Mouse (Mus musculus) MN1 (cell line): ENCODE results near the gene Bcl11b.

Experiments used
- DNase-seq: peaks from one replicate; pipeline ENCODE4 v3.0.0-alpha.2; 2016; ENCODE audit warnings: low spot score

The Bcl11b gene

DNA sequence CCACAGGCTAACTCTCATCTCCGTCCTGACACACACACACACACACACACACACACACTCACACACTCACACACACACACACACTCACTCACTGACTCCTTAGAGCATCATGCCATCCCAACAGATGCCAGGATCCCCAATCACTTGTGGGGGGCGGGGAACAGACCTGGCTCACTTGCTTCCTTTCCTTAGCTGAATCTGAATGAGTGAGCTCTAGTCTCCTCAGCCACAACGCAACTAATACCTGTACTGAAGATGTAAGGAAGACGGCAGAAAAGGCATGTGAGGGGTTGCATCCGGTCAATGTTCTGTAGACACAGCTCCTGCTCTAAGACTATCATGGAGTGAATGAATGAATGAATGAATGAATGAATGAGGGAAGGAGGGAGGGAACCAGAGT lies 71.9 kb downstream of the Bcl11b start:
- DNase-seq, result no peak

GRCm38 (mm10) chr12:107930611-107931350 lies 72.6 kb downstream of the Bcl11b start:
- no peak for DNase-seq

GRCm38 (mm10) chr12:107928905-107929304 lies 74.5 kb downstream of the Bcl11b start:
- no peak for DNase-seq

- DNase-seq, result no peak
Measured at GRCm38 (mm10) chr12:107928464-107928901, 74.9 kb downstream of the Bcl11b start.

DNA sequence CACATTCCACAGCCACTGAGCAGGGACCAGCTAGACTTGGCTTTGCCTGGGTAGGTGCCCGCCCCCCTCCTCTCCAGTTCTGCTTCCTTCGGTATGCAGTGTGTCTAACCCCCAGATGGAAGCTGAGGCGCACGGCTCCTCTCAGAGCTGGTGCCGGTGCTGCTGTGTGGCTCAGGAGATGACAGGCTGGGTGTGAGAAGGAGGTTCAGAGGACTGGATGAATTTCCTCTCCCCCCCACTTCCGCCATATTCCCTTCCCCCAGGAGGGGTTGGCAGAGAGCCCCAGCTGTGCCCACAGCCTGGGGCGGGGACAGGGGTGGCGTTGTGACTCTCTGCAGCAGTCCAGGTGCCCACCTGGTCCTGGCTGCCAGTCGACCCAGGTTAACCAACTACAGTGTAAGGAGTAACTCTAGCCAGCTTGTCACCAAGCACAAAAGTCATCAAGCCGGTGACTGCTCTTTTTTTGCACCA lies 75.4 kb downstream of the Bcl11b start:
- no peak for DNase-seq

DNA sequence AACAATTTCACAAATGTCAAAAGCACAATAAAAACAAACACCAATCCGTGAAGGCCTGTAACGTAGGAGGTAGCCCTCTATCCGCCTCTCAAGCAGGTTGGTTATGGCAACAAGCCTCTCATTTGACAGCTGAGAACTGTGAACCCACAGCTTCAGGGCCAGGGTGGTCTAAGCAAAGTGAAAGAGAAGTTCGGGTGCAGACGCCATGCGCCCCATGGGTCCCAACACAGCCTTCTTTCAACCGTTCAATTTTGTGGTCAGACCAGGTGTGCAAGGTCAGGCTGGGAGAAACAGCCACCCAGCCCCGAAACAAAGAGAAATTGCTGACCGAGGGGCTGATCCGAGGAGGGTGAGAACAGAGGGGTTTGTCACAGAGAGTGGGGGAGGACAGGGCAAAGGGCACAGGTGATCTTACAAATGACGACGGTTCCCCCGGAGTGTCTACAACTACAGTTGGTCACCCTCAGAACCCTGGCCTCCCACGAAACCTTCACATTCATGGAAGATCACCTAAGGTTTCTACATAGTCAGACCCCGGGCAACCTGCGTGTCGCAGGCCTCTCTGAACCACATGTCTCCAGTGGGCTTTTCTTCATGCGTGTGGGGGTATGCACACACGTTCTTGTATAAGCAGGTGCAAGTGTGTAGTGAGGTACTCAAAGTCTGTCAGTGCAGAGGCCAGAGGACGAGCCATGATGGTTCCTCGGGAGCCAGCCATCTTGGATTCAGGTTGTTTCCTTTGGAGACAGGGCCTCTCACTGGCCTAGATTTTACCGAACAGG lies 77.1 kb downstream of the Bcl11b start:
- DNase-seq, result no peak

DNA sequence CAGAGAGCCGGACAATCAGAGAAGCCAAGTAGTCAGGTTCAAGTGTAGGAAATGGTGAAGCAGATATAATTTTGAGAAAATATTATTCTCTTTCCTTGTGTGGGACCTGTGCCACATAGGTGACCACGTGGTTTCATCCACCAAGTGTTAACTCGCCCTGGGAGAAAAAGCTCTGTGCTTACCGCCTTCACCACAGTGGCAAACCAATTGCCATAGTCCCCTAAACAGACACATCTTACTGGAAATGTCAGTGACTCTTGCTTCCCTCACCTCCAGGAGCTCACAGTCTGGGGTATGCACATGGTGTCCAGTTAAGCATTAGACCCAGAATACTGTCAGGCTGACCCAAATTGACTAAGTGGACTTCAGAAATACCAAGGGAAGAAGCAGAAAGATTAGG lies 78.7 kb downstream of the Bcl11b start:
- DNase-seq, result no peak

GRCm38 (mm10) chr12:107923963-107924362 lies 79.4 kb downstream of the Bcl11b start:
- no peak for DNase-seq

GRCm38 (mm10) chr12:107922180-107922579 lies 81.2 kb downstream of the Bcl11b start:
- no peak for DNase-seq

- no peak for DNase-seq
Measured at GRCm38 (mm10) chr12:107921566-107921965, 81.8 kb downstream of the Bcl11b start.

DNA sequence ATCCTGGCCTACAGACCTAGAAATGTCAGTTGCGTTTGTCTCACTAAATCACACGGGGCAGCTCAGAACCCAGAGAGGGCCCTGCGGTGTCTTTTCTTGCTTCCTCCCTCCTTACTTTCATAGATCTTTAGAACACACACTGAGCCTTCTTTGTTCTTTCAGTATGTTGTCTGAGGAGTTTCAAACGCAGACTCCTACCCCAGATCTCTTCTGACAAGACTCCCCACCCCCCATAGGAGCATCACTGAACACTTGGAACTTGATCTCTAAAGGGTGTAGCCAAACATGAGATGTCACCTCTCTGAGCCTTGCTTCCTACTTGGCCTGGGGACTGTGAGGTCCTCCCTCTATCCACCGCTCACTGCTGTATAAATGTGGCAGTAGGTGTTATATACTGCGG lies 82.2 kb downstream of the Bcl11b start:
- DNase-seq, result no peak

GRCm38 (mm10) chr12:107920716-107921115 lies 82.7 kb downstream of the Bcl11b start:
- DNase-seq, result no peak

DNA sequence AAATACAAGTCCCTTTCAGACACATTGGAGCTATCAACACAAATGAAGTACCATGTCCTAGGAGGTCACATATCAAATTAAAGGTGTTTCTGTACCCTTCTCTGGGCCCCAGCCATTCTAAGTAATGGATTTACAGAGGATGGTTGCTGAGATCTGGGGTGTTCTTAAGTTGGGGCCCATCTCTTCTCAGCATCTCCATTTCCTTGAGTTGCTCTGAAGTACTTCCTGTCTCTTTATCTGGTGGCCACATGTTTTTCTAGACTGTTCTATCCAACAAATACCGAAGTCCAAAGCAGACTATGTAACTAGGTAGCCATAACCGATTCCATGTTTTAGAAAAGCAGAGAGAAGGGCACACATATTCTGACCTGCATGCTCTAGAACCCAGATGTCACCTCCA lies 83.3 kb downstream of the Bcl11b start:
- no peak for DNase-seq

DNA sequence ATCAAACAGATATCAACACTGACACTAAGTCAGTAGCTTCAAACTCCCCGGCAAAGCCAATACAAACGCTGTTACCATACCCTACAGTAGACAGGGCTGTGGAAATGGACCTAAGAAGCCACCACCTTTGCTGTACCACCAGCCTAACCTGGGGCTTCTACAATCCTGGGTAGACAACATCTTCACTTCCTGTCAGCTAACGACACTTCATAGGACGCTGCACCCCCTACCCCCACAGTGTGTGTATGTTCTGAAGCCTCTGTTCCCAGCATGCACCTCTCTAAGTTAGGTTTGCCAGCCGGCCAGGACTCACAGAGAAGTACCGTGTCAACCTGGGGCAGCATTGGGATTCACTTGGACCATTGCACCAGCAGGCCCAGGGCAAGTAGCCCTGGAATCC lies 84.6 kb downstream of the Bcl11b start:
- DNase-seq, result no peak

DNA sequence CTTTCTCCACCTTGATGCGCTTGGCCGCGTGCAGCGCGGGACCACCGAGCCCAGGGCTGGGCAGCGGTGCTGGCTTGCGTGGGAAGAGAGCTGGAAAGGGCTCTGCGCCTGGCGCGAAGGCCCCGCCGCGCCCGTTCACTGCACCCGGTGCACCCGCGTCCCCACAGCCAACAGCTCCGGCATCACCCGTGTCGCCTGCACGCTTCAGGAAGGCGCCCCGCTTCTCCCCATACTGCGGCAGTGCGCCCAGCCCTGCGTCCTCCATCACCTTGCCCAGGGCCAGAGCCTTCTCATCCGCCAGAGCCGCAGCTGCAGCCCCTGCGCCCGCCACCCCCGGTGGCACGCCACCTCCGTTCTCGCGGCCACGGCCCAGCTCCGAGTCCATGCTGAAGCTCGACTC lies 87.4 kb downstream of the Bcl11b start:
- DNase-seq, result no peak

- no peak for DNase-seq
Measured at GRCm38 (mm10) chr12:107915396-107915795, 88.0 kb downstream of the Bcl11b start.

GRCm38 (mm10) chr12:107908826-107909225 lies 94.6 kb downstream of the Bcl11b start:
- DNase-seq, result no peak

GRCm38 (mm10) chr12:107905333-107905732 lies 98.1 kb downstream of the Bcl11b start:
- DNase-seq, result no peak

GRCm38 (mm10) chr12:107904457-107904856 lies 98.9 kb downstream of the Bcl11b start:
- no peak for DNase-seq

GRCm38 (mm10) chr12:107903949-107904348 lies 99.5 kb downstream of the Bcl11b start:
- no peak for DNase-seq

DNA sequence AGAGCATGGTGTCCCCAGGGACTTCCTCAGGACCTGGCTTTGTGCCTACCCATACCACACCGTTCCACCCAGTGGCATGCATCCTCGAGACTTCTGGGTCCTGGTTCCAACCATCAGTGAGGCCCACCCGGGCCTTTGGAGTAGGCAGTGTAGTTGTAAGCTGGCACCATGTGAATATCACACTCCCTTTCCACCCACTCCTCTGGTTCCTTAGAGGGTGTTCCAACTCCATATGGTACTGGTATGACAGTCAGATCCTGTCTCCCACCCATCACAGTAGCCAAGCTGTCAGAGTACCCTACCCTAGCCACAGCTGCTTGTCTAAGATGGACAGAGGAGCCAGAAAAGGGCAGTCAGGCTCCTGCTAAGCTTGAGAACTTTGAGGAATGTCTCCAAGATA lies 112.0 kb downstream of the Bcl11b start:
- no peak for DNase-seq

- DNase-seq, result no peak
Measured at GRCm38 (mm10) chr12:107890326-107890725, 113.1 kb downstream of the Bcl11b start.

- DNase-seq, result no peak
Measured at GRCm38 (mm10) chr12:107889841-107890240, 113.6 kb downstream of the Bcl11b start.
